ENCODE assay signal across 17 mouse cellular contexts in genomic region chr8:45621576-45622178, GRCm38 (mm10).
DNase-seq lines count a peak whose midpoint lies in the region; ATAC-seq lines count a peak whose summit lies in the region.
"Had no signal": no experiment of that assay in that cellular context is flagged by ENCODE, and none has a peak within 500 bp of the region (broad histone marks: within the 10 kb centered on the region; RNA-seq: fewer than 3 reads in every experiment).

No protein-coding gene starts in this region.

- H3K9ac ChIP-seq in embryonic facial prominence, embryonic 15.5 days, result no peak overlapping the region
- no peak overlapping the region for H3K9ac ChIP-seq in kidney, embryonic 15.5 days
- no peak overlapping the region for H3K9ac ChIP-seq in limb, embryonic 13.5 days
- H3K9ac ChIP-seq: heart, embryonic 12.5 days had no signal

- no peak for ATAC-seq in embryonic facial prominence, embryonic 15.5 days (ENCODE audit: insufficient number of reproducible peaks, low FRiP score, low TSS enrichment, low read depth)
- peak; percentile 73 for ATAC-seq in kidney, embryonic 15.5 days (replicated peaks; ENCODE audit: low FRiP score)
- ATAC-seq in limb, embryonic 13.5 days (ENCODE audit: low FRiP score, low read depth), result no peak
- no peak for ATAC-seq in erythroblast, adult 5-6 weeks (replicated peaks; ENCODE audit: low FRiP score, poor library complexity, severe bottlenecking)
- ATAC-seq: forebrain, embryonic 16.5 days; intestine, embryonic 16.5 days; lung, postnatal 0 days had no signal

- H3K9me3 ChIP-seq in heart, embryonic 10.5 days, result no peaks in the 10 kb centered on the region
- H3K9me3 ChIP-seq in embryonic facial prominence, embryonic 15.5 days (replicated peaks), result no peaks in the 10 kb centered on the region
- no peaks in the 10 kb centered on the region for H3K9me3 ChIP-seq in kidney, embryonic 15.5 days (replicated peaks)
- H3K9me3 ChIP-seq in limb, embryonic 13.5 days, result no peaks in the 10 kb centered on the region

- H3K27me3 ChIP-seq in heart, embryonic 10.5 days (ENCODE audit: insufficient read depth, poor library complexity, severe bottlenecking), result no peaks in the 10 kb centered on the region
- no peaks in the 10 kb centered on the region for H3K27me3 ChIP-seq in embryonic facial prominence, embryonic 15.5 days
- H3K27me3 ChIP-seq in kidney, embryonic 15.5 days, result no peaks in the 10 kb centered on the region
- H3K27me3 ChIP-seq in limb, embryonic 13.5 days, result no peaks in the 10 kb centered on the region
- H3K27me3 ChIP-seq: heart, embryonic 12.5 days had no signal

- H3K4me3 ChIP-seq in heart, embryonic 10.5 days, result no peak overlapping the region
- H3K4me3 ChIP-seq in embryonic facial prominence, embryonic 15.5 days (replicated peaks), result no peak overlapping the region
- no peak overlapping the region for H3K4me3 ChIP-seq in kidney, embryonic 15.5 days (replicated peaks)
- H3K4me3 ChIP-seq in limb, embryonic 13.5 days, result no peak overlapping the region
- H3K4me3 ChIP-seq: heart, embryonic 12.5 days had no signal

- H3K27ac ChIP-seq in heart, embryonic 10.5 days, result 0 out of 2 replicates have a peak overlapping the region, but pooled peaks have one; percentile 17
- 0 out of 2 replicates have a peak overlapping the region, but pooled peaks have one; percentile 11 for H3K27ac ChIP-seq in embryonic facial prominence, embryonic 15.5 days (replicated peaks)
- peak overlapping the region; percentile 87 for H3K27ac ChIP-seq in kidney, embryonic 15.5 days
- H3K27ac ChIP-seq in limb, embryonic 13.5 days, result no peak overlapping the region

- H3K4me1 ChIP-seq in heart, embryonic 10.5 days, result no peaks in the 10 kb centered on the region
- H3K4me1 ChIP-seq in embryonic facial prominence, embryonic 15.5 days, result no peaks in the 10 kb centered on the region
- H3K4me1 ChIP-seq in kidney, embryonic 15.5 days, result peaks cover 3% of the 10 kb centered on the region
- peaks cover 4% of the 10 kb centered on the region; the same call in 1 of the 2 replicates for H3K4me1 ChIP-seq in limb, embryonic 13.5 days
- H3K4me1 ChIP-seq: heart, embryonic 12.5 days had no signal

- no peak for DNase-seq in heart, embryonic 10.5 days (ENCODE audit: low spot score)
- DNase-seq in heart, adult 18-20 months, result no peak
- DNase-seq in left cerebral cortex, postnatal 10 days (ENCODE audit: extremely low spot score in 1 of 2, low spot score in 2 of 2), result no peak
- DNase-seq: cerebellum, postnatal 25 days; gastrocnemius, postnatal 10 days; liver; right cerebral cortex, postnatal 25 days; thymus, postnatal 4 days had no signal

- no peaks in the 10 kb centered on the region for H3K36me3 ChIP-seq in heart, embryonic 10.5 days
- no peaks in the 10 kb centered on the region for H3K36me3 ChIP-seq in embryonic facial prominence, embryonic 15.5 days
- no peaks in the 10 kb centered on the region for H3K36me3 ChIP-seq in kidney, embryonic 15.5 days
- H3K36me3 ChIP-seq in limb, embryonic 13.5 days, result no peaks in the 10 kb centered on the region
- H3K36me3 ChIP-seq: G1E; heart, embryonic 12.5 days had no signal

- no peak overlapping the region for H3K4me2 ChIP-seq in embryonic facial prominence, embryonic 15.5 days (replicated peaks)
- H3K4me2 ChIP-seq in kidney, embryonic 15.5 days, result peak overlapping the region; percentile 21; the same call in 1 of the 2 replicates
- H3K4me2 ChIP-seq in limb, embryonic 13.5 days (replicated peaks), result peak overlapping the region; percentile 23; the same call in 1 of the 2 replicates
- H3K4me2 ChIP-seq: heart, embryonic 12.5 days had no signal

- intact Hi-C loops in left cerebral cortex, postnatal 10 days (cut with DNase I), result no loop called here

- 69% methylated on average over 15 of the region's 15 CpGs for WGBS in heart, embryonic 10.5 days
- WGBS in embryonic facial prominence, embryonic 15.5 days, result 44% methylated on average over 15 of the region's 15 CpGs
- 59% methylated on average over 15 of the region's 15 CpGs for WGBS in kidney, embryonic 15.5 days
- 32% methylated on average over 15 of the region's 15 CpGs for WGBS in limb, embryonic 13.5 days
